Mouse (Mus musculus) urinary bladder, postnatal 25 days (tissue): ENCODE measurements at regions not wholly inside any gene's neighbourhood (a gene's known extent, or its start where the extent isn't known, plus 50 kb on each side); places are given as distances from the start of the nearest gene placed in this dataset.
"Not testable (repeated sequence)": the region's sequence is repeated elsewhere in the genome, so short reads cannot be mapped to it uniquely, and the experiment has no call there.

Source experiments
- DNase-seq: peaks from one replicate; pipeline ENCODE4 v3.0.0; 2022; ENCODE audit warnings: low spot score

- DNase-seq = peak; percentile 41
These were observed 367.0 kb upstream of the Ywhaq start for GRCm38 (mm10) chr12:21784403-21784802.

GRCm38 (mm10) chr12:21778717-21779116, 361.3 kb upstream of the Ywhaq start:
- not testable (repeated sequence) for DNase-seq

DNA sequence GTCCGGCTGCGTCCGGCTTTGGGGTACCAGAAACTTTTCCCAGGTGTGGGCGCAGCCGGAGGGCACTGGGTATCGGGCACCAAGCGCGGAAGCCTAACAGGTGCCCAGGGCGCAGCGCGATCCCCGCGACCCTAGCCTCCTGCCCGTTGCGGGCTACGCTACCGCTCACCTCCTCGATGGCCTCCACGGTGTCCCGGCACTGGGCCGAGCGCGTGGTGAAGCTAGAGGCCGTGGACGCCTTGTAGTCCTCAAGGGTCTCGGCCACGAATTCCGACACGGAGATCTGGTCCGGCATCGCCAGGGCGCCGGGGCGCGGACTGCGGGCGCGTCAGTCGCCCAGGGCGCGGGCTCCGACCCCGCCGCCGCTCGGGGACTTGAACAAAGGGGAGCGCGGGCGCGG, 360.9 kb upstream of the Ywhaq start:
- not testable (repeated sequence) for DNase-seq

- not testable (repeated sequence) for DNase-seq
These were observed 350.3 kb upstream of the Ywhaq start for GRCm38 (mm10) chr12:21767717-21768116.
